Comparison of ENCODE assay signal across 11 mouse cellular contexts in the genomic region with DNA sequence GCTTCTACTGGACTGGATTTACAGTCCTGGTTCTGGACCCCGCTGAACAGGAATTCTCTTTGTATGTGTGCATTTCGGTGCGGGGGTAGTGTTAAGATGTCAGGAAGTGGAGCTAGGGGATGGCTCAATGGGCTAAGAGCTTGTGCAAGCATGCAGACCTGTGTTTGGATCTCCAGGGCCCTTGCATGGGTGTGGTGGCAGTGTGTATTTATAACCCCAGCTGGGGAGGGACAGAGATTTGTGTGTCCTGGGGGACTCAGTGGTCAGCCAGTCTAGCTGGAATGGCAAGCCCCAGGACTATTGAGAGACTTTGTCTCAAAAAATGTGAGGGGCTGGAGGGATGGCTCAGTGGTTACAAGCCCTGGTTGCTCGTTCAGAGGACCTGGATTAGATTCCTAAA.
"Had no signal": no experiment of that assay in that cellular context is flagged by ENCODE, and none has a peak within 500 bp of the region (broad histone marks: within the 10 kb centered on the region; RNA-seq: fewer than 3 reads in every experiment).

No protein-coding gene starts in this region.

- H3K27ac ChIP-seq: layer of hippocampus, adult 2 months; liver, embryonic 14.5 days had no signal

- H3K9ac ChIP-seq: liver, embryonic 14.5 days had no signal

- H3K4me3 ChIP-seq: layer of hippocampus, adult 2 months had no signal

- DNase-seq: kidney, adult 18-20 months; kidney, postnatal 10 days; kidney, postnatal 4 days; lung, adult 18-20 months; lung, postnatal 36 days; right cerebral cortex, adult 18-20 months; right cerebral cortex, postnatal 25 days; thymus, adult 18-20 months; thymus, postnatal 14 days had no signal
